Mouse (Mus musculus) olfactory bulb, adult 2 months (tissue): ENCODE measurements around the gene Cmya5.

Experiments used
- CTCF ChIP-seq: fragments of 200-500 bp; IDR thresholded peaks from 2 replicates; pipeline ENCODE4 v1.5.1; 2012; ENCODE audit warnings: low read depth, mild to moderate bottlenecking, low read length, moderate library complexity; ENCODE audit not compliant: insufficient read depth
- POLR2A ChIP-seq: fragments of 200-500 bp; IDR thresholded peaks from 2 replicates; pipeline ENCODE4 v1.6.1; 2012; ENCODE audit warnings: mild to moderate bottlenecking, low read depth, low read length, moderate library complexity; ENCODE audit not compliant: insufficient read depth

GRCm38 (mm10) chr13:92994743-92995142, 149.8 kb downstream of the Cmya5 start:
- TF ChIP-seq POLR2A (no peak), CTCF (no peak)
